Comparison of ENCODE assay signal across 24 mouse cellular contexts in the genomic region with DNA sequence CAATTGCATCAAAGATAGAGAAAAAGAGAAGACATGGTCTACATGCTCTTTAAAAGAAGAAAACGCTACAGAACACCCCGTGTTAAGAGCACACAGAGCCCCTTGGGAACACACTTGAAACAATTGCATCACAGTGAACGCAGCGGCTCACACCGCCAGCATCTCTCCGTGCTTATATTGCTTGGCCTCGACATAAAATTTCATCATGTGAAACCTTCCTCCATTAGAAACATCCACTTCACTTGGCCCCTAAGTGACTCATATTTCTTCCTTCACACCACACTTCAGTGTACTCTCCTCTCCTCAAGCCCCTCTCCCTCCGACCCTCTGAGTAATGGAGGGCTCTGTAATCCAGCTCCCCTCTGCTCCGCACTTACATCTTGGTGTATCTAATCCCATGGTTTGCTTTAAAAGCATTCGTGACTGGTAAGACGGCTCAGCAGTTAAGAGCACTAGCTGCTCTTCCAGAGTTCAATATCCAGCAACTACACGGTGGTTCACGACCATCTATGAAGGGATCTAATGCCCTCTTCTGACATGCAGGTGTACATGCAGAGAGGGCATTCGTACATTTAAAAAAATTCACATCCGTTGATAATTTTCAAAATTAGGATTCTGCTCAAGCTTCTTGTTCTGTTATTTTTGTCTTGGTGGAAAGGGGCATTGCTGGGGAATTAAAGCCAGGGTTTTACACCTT. TPM values are rescaled to one million over a fixed set of nuclear protein-coding genes. Genes with fewer than 3 reads are reported as not detected.
A peak's percentile ranks its signal among the peaks of the same experiment; 100 is the strongest.
DNase-seq lines count a peak whose midpoint lies in the region; ATAC-seq and TF ChIP-seq lines count a peak whose summit lies in the region.
"Had no signal": no experiment of that assay in that cellular context is flagged by ENCODE, and none has a peak within 500 bp of the region (broad histone marks: within the 10 kb centered on the region; RNA-seq: fewer than 3 reads in every experiment).

No protein-coding gene starts in this region.

- H3K4me2 ChIP-seq in lung, embryonic 14.5 days = no peak overlapping the region
- H3K4me2 ChIP-seq in CH12.LX (ENCODE audit: insufficient read depth, low read depth, poor library complexity, severe bottlenecking) (no peak overlapping the region), myocyte (ENCODE audit: low read depth) (no peak overlapping the region)
- H3K4me2 ChIP-seq: forebrain, embryonic 15.5 days; kidney, embryonic 15.5 days; lung, embryonic 15.5 days had no signal

- 0 out of 2 replicates have a peak, but pooled peaks have one; percentile 7 for TF ChIP-seq CTCF in lung, embryonic 14.5 days (IDR thresholded peaks at IDR 0.05; ENCODE audit: low read depth)
- peak in 1 of 2 experiments; percentile 60; a peak in 2 of 4 replicates for TF ChIP-seq CTCF in CH12.LX (conservative IDR thresholded peaks at IDR 0.05 in 1 of 2, IDR thresholded peaks at IDR 0.05 in 1 of 2; ENCODE audit: low read depth in 2 of 2, low read length in 2 of 2)

- no peak for TF ChIP-seq EP300 in CH12.LX (IDR thresholded peaks at IDR 0.05; ENCODE audit: low read length)

- H3K27me3 ChIP-seq in lung, embryonic 14.5 days (ENCODE audit: insufficient read depth, low read length) = no peaks in the 10 kb centered on the region
- H3K27me3 ChIP-seq in CH12.LX (replicated peaks) (no peaks in the 10 kb centered on the region), myocyte (ENCODE audit: control insufficient read depth, insufficient read depth, insufficient read length) (no peaks in the 10 kb centered on the region)
- H3K27me3 ChIP-seq: forebrain, embryonic 15.5 days; kidney, embryonic 15.5 days; lung, embryonic 15.5 days had no signal

- WGBS in lung, embryonic 14.5 days = 69% methylated on average over 15 of the region's 15 CpGs

- no peak overlapping the region for H3ac ChIP-seq in myocyte (ENCODE audit: control insufficient read depth, insufficient read length)

- DNase-seq in lung, embryonic 14.5 days = no peak
- DNase-seq in lung, postnatal 10 days = no peak
- no peak for DNase-seq in CH12.LX (ENCODE audit: extremely low read depth)
- no peak for DNase-seq in c-Kit-positive CD71-positive TER-119-positive erythroid progenitor cells, embryonic 14.5 days (ENCODE audit: low spot score)
- DNase-seq in frontal cortex, postnatal 10 days (ENCODE audit: low spot score in 2 of 2) = no peak
- DNase-seq: adrenal gland, postnatal 25 days; cerebellum, adult 18-20 months; cerebellum, postnatal 10 days; gastrocnemius, adult 2 months; heart, postnatal 14 days; kidney, adult 18-20 months; kidney, postnatal 25 days; left cerebral cortex, postnatal 4 days; midbrain, embryonic 14.5 days; spleen, adult 18-20 months; thymus, postnatal 14 days had no signal

- dilution Hi-C loops in CH12.LX (cut with MboI; ENCODE audit: extremely low pct_ligation_motif_present, extremely low pct_unique_long_range_greater_than_20kb, low sequenced_read_pairs) = no loop called here

- in situ Hi-C loops in CH12.LX (cut with MboI; ENCODE audit: low pct_ligation_motif_present, low pct_unique_long_range_greater_than_20kb, low sequenced_read_pairs) = no loop called here

- no peak overlapping the region for H3K4me3 ChIP-seq in lung, embryonic 14.5 days (ENCODE audit: low read depth, low read length)
- no peak overlapping the region for H3K4me3 ChIP-seq in CH12.LX (replicated peaks in 1 of 3; ENCODE audit: low read depth in 2 of 3, low read length in 2 of 3, poor library complexity in 1 of 3)
- H3K4me3 ChIP-seq in myocyte = no peak overlapping the region
- H3K4me3 ChIP-seq: forebrain, embryonic 10.5 days; forebrain, embryonic 15.5 days; gastrocnemius, adult 2 months; hindbrain, embryonic 10.5 days; kidney, embryonic 15.5 days; lung, embryonic 15.5 days had no signal

- H3K27ac ChIP-seq in lung, embryonic 14.5 days (ENCODE audit: low read depth) = no peak overlapping the region
- peak overlapping the region; percentile 51 for H3K27ac ChIP-seq in CH12.LX (ENCODE audit: insufficient read depth, low read depth)
- H3K27ac ChIP-seq: forebrain, embryonic 10.5 days; forebrain, embryonic 15.5 days; hindbrain, embryonic 10.5 days; kidney, embryonic 15.5 days; lung, embryonic 15.5 days had no signal

- TF ChIP-seq RAD21 in CH12.LX (IDR thresholded peaks at IDR 0.05; ENCODE audit: low read depth, low read length) = peak; percentile 53

- H3K9ac ChIP-seq in lung, embryonic 14.5 days = no peak overlapping the region
- peak overlapping the region; percentile 23 for H3K9ac ChIP-seq in CH12.LX (ENCODE audit: insufficient read depth, low read depth)
- H3K9ac ChIP-seq: forebrain, embryonic 15.5 days; kidney, embryonic 15.5 days; lung, embryonic 15.5 days had no signal

- H3K4me1 ChIP-seq in lung, embryonic 14.5 days (ENCODE audit: insufficient read depth) = peaks cover 7% of the 10 kb centered on the region
- H3K4me1 ChIP-seq in CH12.LX (ENCODE audit: control insufficient read depth in 1 of 2, insufficient read depth in 2 of 2) = peaks cover 5 to 25% of the 10 kb centered on the region in 2 experiments; a peak in 3 of 4 replicates

- TF ChIP-seq POLR2A in CH12.LX (IDR thresholded peaks at IDR 0.05; ENCODE audit: low read depth, low read length) (no peak), myocyte (IDR thresholded peaks at IDR 0.05; ENCODE audit: insufficient read length, low read depth) (no peak)

- peaks cover 26% of the 10 kb centered on the region for H3K79me2 ChIP-seq in CH12.LX (replicated peaks; ENCODE audit: control insufficient read depth, extremely low read depth, insufficient read depth, poor library complexity, severe bottlenecking)
- H3K79me2 ChIP-seq in myocyte (ENCODE audit: control insufficient read depth, insufficient read depth) = peaks cover 27% of the 10 kb centered on the region

- no peaks in the 10 kb centered on the region for H3K9me3 ChIP-seq in lung, embryonic 14.5 days (ENCODE audit: low read depth, low read length)
- no peaks in the 10 kb centered on the region for H3K9me3 ChIP-seq in CH12.LX (replicated peaks; ENCODE audit: low read length)
- H3K9me3 ChIP-seq: forebrain, embryonic 10.5 days; forebrain, embryonic 15.5 days; hindbrain, embryonic 10.5 days; kidney, embryonic 15.5 days; lung, embryonic 15.5 days had no signal

- no peaks in the 10 kb centered on the region for H3K36me3 ChIP-seq in lung, embryonic 14.5 days (ENCODE audit: insufficient read depth)
- peaks cover 0 to 14% of the 10 kb centered on the region in 2 experiments for H3K36me3 ChIP-seq in CH12.LX (replicated peaks in 1 of 2; ENCODE audit: control insufficient read depth in 1 of 2, insufficient read depth in 1 of 2, low read length in 1 of 2)
- no peaks in the 10 kb centered on the region for H3K36me3 ChIP-seq in myocyte (ENCODE audit: control insufficient read depth, insufficient read depth)
- H3K36me3 ChIP-seq: forebrain, embryonic 15.5 days; hindbrain, embryonic 10.5 days; kidney, embryonic 15.5 days; lung, embryonic 15.5 days had no signal

- no peak for ATAC-seq in lung, embryonic 14.5 days (ENCODE audit: insufficient read depth)
- peak; percentile 11; the same call in 1 of the 2 replicates for ATAC-seq in granulocyte monocyte progenitor cell, adult 5-6 weeks (replicated peaks; ENCODE audit: poor library complexity, severe bottlenecking)
- ATAC-seq: forebrain, embryonic 15.5 days; hindbrain, embryonic 16.5 days had no signal

TF ChIP-seq in CH12.LX, 34 proteins besides CTCF, POLR2A, EP300 and RAD21:
- TF ChIP-seq ZNF384 (IDR thresholded peaks at IDR 0.05; ENCODE audit: low read depth, low read length) = peak; percentile 36; the same call in 1 of the 2 replicates
- no peak for TF ChIP-seq IRF4 (IDR thresholded peaks at IDR 0.05; ENCODE audit: low read depth, low read length)
TF ChIP-seq in CH12.LX: peak in this region for 1.

TF ChIP-seq in myocyte, 11 proteins besides CTCF, POLR2A, EP300 and RAD21:
- TF ChIP-seq POLR2AphosphoS2 (IDR thresholded peaks at IDR 0.05; ENCODE audit: insufficient read length, low read depth) (no peak), TCF3 (IDR thresholded peaks at IDR 0.05; ENCODE audit: insufficient read length, low read depth) (no peak), CEBPB (IDR thresholded peaks at IDR 0.05; ENCODE audit: insufficient read depth, poor library complexity, severe bottlenecking) (peak; percentile 56; the same call in 1 of the 2 replicates), MYOG (IDR thresholded peaks at IDR 0.05; ENCODE audit: control insufficient read depth in 1 of 3, insufficient read depth in 1 of 3, insufficient read length in 2 of 3, low read depth in 2 of 3) (no peak), SRF (IDR thresholded peaks at IDR 0.05; ENCODE audit: control insufficient read depth, insufficient read length, low read depth) (no peak)
TF ChIP-seq in myocyte: peak in this region for 1.

RNA-seq across cellular contexts. Expression of a gene that starts 1.8 kb away (rescaled TPM):
- 26.7 and 28.1 TPM in 2 replicates for polyA plus RNA-seq in lung, embryonic 14.5 days (2014; fragmentation: Nextera tagmentation; extraction: Ambion mirVana)
- total RNA-seq in CH12.LX (2012; rRNA removed) (17.0 and 21.5 TPM in 2 replicates), CH12.LX (2014; rRNA removed) (13.1 and 13.9 TPM in 2 replicates)
- polyA plus RNA-seq in CH12.LX (2012; ENCODE audit: insufficient read length, low read depth) (30.3 and 35.9 TPM in 2 replicates), myocyte (2012; fragmentation: generic; extraction: Trizol) (45.2 TPM)
- 18.8 and 26.9 TPM in 2 replicates for total RNA-seq in granulocyte monocyte progenitor cell, adult 5-6 weeks (2014; fragmentation: Nextera tagmentation)
- total RNA-seq in granulocyte monocyte progenitor cell, adult 5-6 weeks (2017) = 14.3 and 25.0 TPM in 2 replicates
